Mouse (Mus musculus): ENCODE results near the gene Adamts4. TPM values are rescaled to one million over a fixed set of nuclear protein-coding genes. Genes with fewer than 3 reads are reported as not detected.

Adamts4 gene
- polyA plus RNA-seq, 1 experiment from 2014 or later = 9.9 TPM

DNA sequence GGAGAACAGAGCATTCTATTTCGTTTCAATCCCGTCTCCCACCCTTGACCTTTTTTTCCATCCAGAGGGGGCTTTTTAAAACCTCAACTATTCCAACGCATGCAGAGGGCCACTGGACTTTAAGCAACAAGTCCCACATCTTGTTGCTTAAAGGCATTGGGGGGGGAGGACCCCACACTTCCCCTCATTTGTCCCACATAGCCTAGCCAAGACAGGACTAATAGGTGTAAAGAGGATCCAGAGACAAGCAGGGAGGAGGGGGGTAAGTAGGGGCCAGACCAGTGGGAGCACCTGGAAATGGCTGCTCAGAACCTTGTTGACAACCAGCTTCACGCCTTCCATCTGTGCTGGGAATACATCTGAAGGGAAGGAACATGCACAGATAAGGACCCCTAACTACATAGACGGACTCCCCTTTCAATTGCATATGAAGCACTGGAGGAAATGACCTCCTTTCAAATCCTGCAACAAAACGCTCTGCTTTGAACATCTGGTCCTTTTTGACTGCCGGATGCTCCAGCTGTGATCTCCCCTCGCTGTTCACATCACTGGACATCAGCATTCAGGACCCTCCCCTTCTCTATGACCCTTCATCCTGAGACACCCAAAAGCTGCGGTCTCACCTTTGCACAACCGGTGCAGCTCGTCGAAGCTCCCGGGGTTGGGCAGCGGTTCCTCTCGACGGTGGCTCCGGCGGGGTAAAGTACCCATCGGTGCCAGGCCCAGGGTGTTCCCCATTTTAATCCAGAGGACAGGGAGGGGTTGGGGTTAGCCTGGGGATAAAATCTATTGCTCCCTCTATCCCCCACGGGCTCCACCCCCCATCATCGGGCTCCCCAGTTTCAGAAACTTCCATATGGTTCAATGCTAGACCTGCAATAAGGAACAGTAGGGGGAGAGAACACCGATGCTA, 28.7 kb upstream of the Adamts4 start:
- DNase-seq (ENCODE audit: low spot score) = peak; percentile 28
- no peaks in the 10 kb centered on the region for H3K27me3 ChIP-seq (ENCODE audit: low read depth, poor library complexity, severe bottlenecking)
- peaks cover 29% of the 10 kb centered on the region for H3K36me3 ChIP-seq
- H3K9me3 ChIP-seq (replicated peaks) = no peaks in the 10 kb centered on the region
- H3K4me1 ChIP-seq = peaks cover 21% of the 10 kb centered on the region
- H3K27ac ChIP-seq (replicated peaks) = peak overlapping the region; percentile 85
- peak overlapping the region; percentile 66 for H3K4me3 ChIP-seq
- 9% methylated on average over 22 of the region's 22 CpGs for WGBS

- WGBS = 4% methylated on average over 28 of the region's 28 CpGs
- peak within 1 kb of the TSS; percentile 85 for H3K27ac ChIP-seq (replicated peaks)
Observed at GRCm38 (mm10) chr1:171222238-171223155, 27.7 kb upstream of the Adamts4 start, which contains the start of gene Tomm40l. Gene Tomm40l, minus strand, starts transcription at chr1:171222514.

DNA sequence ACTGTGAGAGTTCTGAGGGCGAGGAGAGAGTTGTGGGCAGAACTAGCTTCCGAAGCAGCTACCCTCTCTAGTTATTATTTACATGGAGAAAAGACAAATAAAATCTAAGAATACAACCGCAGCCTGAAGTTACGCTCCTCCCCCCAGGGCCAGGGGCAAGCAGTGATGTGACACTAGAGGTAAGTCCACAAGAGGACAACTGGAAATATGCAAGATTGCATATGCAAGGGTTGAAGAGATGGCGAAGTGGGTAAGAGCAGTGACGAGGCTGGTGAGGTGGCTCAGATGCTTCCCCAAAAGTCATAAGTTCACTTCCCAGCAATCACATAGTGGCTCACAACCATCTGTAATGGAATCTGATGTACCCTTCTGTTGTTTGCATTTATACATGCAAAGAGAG, 27.1 kb upstream of the Adamts4 start:
- Histone ChIP-seq H3K4me1 (peaks cover 22% of the 10 kb centered on the region), H3K9me3 (replicated peaks) (no peaks in the 10 kb centered on the region), H3K27me3 (ENCODE audit: low read depth, poor library complexity, severe bottlenecking) (no peaks in the 10 kb centered on the region), H3K36me3 (peaks cover 24% of the 10 kb centered on the region), H3K27ac (replicated peaks) (peak overlapping the region; percentile 85), H3K4me3 (peak overlapping the region; percentile 66)
- DNase-seq (ENCODE audit: low spot score) = no peak
- 85% methylated on average over 6 of the region's 6 CpGs for WGBS

More at GRCm38 (mm10) chr1:171222238-171223155, 27.7 kb upstream of the Adamts4 start, which contains the start of gene Tomm40l:
- no peaks in the 10 kb centered on the region for H3K9me3 ChIP-seq (replicated peaks)
- DNase-seq (ENCODE audit: low spot score) = peak; percentile 93
- H3K4me1 ChIP-seq = peaks cover 22% of the 10 kb centered on the region
- H3K36me3 ChIP-seq = peaks cover 27% of the 10 kb centered on the region
- peak within 1 kb of the TSS; percentile 66 for H3K4me3 ChIP-seq
- no peaks in the 10 kb centered on the region for H3K27me3 ChIP-seq (ENCODE audit: low read depth, poor library complexity, severe bottlenecking)

DNA sequence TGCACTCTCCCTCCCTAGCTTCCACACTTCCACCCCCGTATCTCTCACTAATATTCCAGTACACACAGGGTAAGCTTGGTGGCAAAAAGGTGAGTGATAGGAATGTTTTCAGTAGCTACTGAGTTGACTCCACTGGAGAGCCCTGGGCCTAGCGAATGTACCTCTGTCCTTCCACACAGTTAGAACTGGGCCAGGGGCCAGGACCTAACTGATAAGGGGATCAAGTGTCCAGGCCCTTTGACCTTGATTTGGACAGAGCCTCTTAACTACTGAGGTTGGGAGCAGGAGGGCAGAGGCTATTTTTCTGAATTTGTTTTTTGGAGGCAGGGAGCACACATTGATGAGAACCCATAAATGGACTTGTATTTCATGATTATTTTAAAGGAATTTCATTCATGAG, 26.4 kb upstream of the Adamts4 start:
- Histone ChIP-seq H3K4me1 (peaks cover 26% of the 10 kb centered on the region), H3K27me3 (ENCODE audit: low read depth, poor library complexity, severe bottlenecking) (no peaks in the 10 kb centered on the region), H3K9me3 (replicated peaks) (no peaks in the 10 kb centered on the region), H3K4me3 (no peak overlapping the region), H3K36me3 (peaks cover 18% of the 10 kb centered on the region), H3K27ac (replicated peaks) (no peak overlapping the region)
- WGBS = 88% methylated on average over 2 of the region's 2 CpGs
- DNase-seq (ENCODE audit: low spot score) = no peak

- no peaks in the 10 kb centered on the region for H3K9me3 ChIP-seq (replicated peaks)
- H3K36me3 ChIP-seq = peaks cover 8% of the 10 kb centered on the region
- WGBS = 87% methylated on average over 5 of the region's 5 CpGs
- no peak for DNase-seq (ENCODE audit: low spot score)
- H3K27ac ChIP-seq (replicated peaks) = no peak within 1 kb of the TSS
- no peak within 1 kb of the TSS for H3K4me3 ChIP-seq
- H3K4me1 ChIP-seq = peaks cover 35% of the 10 kb centered on the region
- no peaks in the 10 kb centered on the region for H3K27me3 ChIP-seq (ENCODE audit: low read depth, poor library complexity, severe bottlenecking)
Observed at GRCm38 (mm10) chr1:171224857-171225256, 25.4 kb upstream of the Adamts4 start, which contains the start of gene Apoa2. Gene Apoa2, plus strand, starts transcription at chr1:171225054.

DNA sequence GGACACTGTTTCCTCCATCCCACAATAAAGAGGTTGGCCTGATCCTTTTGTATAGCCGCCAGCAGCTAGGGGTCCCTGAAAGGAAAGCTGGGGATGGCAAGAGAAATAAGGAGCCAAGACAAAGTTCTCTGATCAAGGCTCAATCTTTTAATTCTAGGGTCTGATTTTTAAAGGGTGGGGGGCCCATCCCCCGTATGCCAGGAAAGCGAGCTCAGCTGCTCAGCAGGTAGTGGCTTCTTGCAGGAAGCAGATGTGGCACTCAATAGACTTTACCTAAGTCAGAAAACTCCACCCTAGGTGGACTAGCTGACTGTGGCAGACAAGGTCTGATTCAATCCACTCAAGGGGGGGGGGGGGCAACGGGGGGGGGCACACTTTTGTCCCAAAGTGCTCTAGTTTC, 23.4 kb upstream of the Adamts4 start:
- no peaks in the 10 kb centered on the region for H3K9me3 ChIP-seq (replicated peaks)
- DNase-seq (ENCODE audit: low spot score) = no peak
- no peak overlapping the region for H3K27ac ChIP-seq (replicated peaks)
- H3K27me3 ChIP-seq (ENCODE audit: low read depth, poor library complexity, severe bottlenecking) = no peaks in the 10 kb centered on the region
- peaks cover 38% of the 10 kb centered on the region for H3K4me1 ChIP-seq
- WGBS = 46% methylated on average over 4 of the region's 4 CpGs
- H3K36me3 ChIP-seq = no peaks in the 10 kb centered on the region
- no peak overlapping the region for H3K4me3 ChIP-seq

GRCm38 (mm10) chr1:171227879-171228278, 22.3 kb upstream of the Adamts4 start:
- H3K27ac ChIP-seq (replicated peaks) = no peak overlapping the region
- H3K4me3 ChIP-seq = no peak overlapping the region
- H3K9me3 ChIP-seq (replicated peaks) = no peaks in the 10 kb centered on the region
- 85% methylated on average over 1 of the region's 1 CpGs for WGBS
- H3K4me1 ChIP-seq = peaks cover 33% of the 10 kb centered on the region
- no peaks in the 10 kb centered on the region for H3K27me3 ChIP-seq (ENCODE audit: low read depth, poor library complexity, severe bottlenecking)
- DNase-seq (ENCODE audit: low spot score) = no peak
- H3K36me3 ChIP-seq = no peaks in the 10 kb centered on the region

DNA sequence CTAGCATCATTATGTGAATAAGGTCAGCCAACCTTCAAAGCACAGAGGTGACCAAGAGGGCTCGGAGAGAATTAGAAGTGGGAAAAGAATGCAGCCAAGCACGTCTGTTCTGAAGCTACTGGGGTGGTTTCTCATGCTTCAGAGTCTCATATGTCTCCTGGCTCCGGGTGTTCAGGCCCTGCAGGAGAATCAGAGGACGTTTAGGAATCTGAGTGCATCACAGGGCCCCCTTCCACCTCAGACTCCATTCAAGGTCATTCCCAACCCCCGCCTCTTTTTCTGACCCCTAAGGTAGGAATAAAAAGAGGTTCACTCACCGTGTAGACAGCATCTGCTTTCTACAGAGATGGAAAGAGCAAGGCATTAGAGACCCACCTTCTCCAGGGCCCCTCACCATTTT, 20.5 kb upstream of the Adamts4 start:
- no peak for DNase-seq (ENCODE audit: low spot score)
- H3K27ac ChIP-seq (replicated peaks) = peak overlapping the region; percentile 59

GRCm38 (mm10) chr1:171230215-171230614, 20.0 kb upstream of the Adamts4 start:
- Histone ChIP-seq H3K27me3 (ENCODE audit: low read depth, poor library complexity, severe bottlenecking) (no peaks in the 10 kb centered on the region), H3K4me3 (no peak overlapping the region), H3K27ac (replicated peaks) (peak overlapping the region; percentile 59), H3K4me1 (peaks cover 31% of the 10 kb centered on the region), H3K9me3 (replicated peaks) (no peaks in the 10 kb centered on the region), H3K36me3 (peaks cover 20% of the 10 kb centered on the region)
- WGBS = 53% methylated on average over 3 of the region's 3 CpGs
- DNase-seq (ENCODE audit: low spot score) = no peak

More for the DNA sequence above, 20.5 kb upstream of the Adamts4 start:
- WGBS = 41% methylated on average over 6 of the region's 6 CpGs
- Histone ChIP-seq H3K9me3 (replicated peaks) (no peaks in the 10 kb centered on the region), H3K4me3 (no peak overlapping the region), H3K27me3 (ENCODE audit: low read depth, poor library complexity, severe bottlenecking) (no peaks in the 10 kb centered on the region), H3K4me1 (peaks cover 31% of the 10 kb centered on the region), H3K36me3 (peaks cover 15% of the 10 kb centered on the region)

DNA sequence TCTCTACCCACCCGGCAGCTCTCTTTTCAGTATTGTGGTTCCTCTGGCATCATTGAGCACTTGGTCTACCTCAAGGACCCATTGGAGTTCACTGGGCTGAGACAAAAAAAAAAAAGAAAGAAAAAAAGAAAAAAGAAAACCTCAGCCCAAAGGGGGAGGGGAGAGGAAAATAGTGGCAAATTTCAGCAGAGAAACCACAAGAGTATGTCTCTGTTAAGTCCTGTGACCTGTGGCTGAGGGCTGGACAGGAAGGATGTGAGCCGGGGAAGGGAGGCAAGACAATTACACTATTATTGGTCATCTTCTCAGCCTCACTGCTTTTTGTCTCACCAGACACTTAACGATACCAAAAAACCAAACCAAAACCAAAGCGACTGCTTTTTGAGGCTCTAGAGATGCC, 18.4 kb upstream of the Adamts4 start:
- 73% methylated on average over 4 of the region's 4 CpGs for WGBS
- peaks cover 36% of the 10 kb centered on the region for H3K36me3 ChIP-seq
- H3K9me3 ChIP-seq (replicated peaks) = no peaks in the 10 kb centered on the region
- no peaks in the 10 kb centered on the region for H3K27me3 ChIP-seq (ENCODE audit: low read depth, poor library complexity, severe bottlenecking)
- no peak overlapping the region for H3K27ac ChIP-seq (replicated peaks)
- no peak overlapping the region for H3K4me3 ChIP-seq
- H3K4me1 ChIP-seq = peaks cover 29% of the 10 kb centered on the region
- DNase-seq (ENCODE audit: low spot score) = no peak

DNA sequence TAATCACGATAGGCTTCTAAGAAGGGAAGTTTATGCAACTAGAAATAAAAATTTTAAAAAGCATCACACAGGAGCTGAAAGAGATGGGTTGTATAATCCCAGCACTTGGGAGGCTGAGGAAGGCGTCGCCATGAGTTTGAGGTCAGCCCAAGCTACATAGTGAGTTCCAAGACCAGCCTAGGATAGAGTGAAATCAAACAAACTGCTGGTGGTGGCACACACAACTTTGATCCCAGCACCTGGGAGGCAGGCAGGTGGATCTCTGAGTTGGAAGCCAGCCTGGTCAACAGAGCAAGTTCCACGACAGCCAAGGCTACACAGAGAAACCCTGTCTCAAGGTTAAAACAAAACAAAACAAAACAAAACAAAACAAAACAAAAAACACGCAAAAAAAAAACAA, 17.9 kb upstream of the Adamts4 start:
- H3K4me3 ChIP-seq = no peak overlapping the region
- no peaks in the 10 kb centered on the region for H3K9me3 ChIP-seq (replicated peaks)
- H3K27ac ChIP-seq (replicated peaks) = no peak overlapping the region
- peaks cover 29% of the 10 kb centered on the region for H3K4me1 ChIP-seq
- 87% methylated on average over 5 of the region's 5 CpGs for WGBS
- H3K27me3 ChIP-seq (ENCODE audit: low read depth, poor library complexity, severe bottlenecking) = no peaks in the 10 kb centered on the region
- no peak for DNase-seq (ENCODE audit: low spot score)
- H3K36me3 ChIP-seq = peaks cover 41% of the 10 kb centered on the region

GRCm38 (mm10) chr1:171232800-171233730, 17.2 kb upstream of the Adamts4 start:
- peaks cover 33% of the 10 kb centered on the region for H3K4me1 ChIP-seq
- WGBS = 83% methylated on average over 12 of the region's 12 CpGs
- H3K27me3 ChIP-seq (ENCODE audit: low read depth, poor library complexity, severe bottlenecking) = no peaks in the 10 kb centered on the region
- no peak overlapping the region for H3K4me3 ChIP-seq
- peaks cover 48% of the 10 kb centered on the region for H3K36me3 ChIP-seq
- no peak overlapping the region for H3K27ac ChIP-seq (replicated peaks)
- H3K9me3 ChIP-seq (replicated peaks) = no peaks in the 10 kb centered on the region
- no peak for DNase-seq (ENCODE audit: low spot score)

Data from midbrain, embryonic 10.5 days (tissue).